Mouse (Mus musculus): Measurements from ENCODE around the gene Iqcm. TPM values are rescaled to one million over a fixed set of nuclear protein-coding genes. Genes with fewer than 3 reads are reported as not detected.
"Not testable (repeated sequence)": the region's sequence is repeated elsewhere in the genome, so short reads cannot be mapped to it uniquely, and the experiment has no call there.

The Iqcm gene
- polyA plus RNA-seq (2017; shearing (Covaris generic)): not detected

GRCm38 (mm10) chr8:75448394-75448793, at the start of gene Iqcm:
Iqcm (plus strand) TSS chr8:75448694.
- ATAC-seq: no peak

- no peak for ATAC-seq
Measured at GRCm38 (mm10) chr8:75406489-75406888, 42.0 kb upstream of the Iqcm start, which contains the start of gene Gm10358. Gm10358 (minus strand) TSS chr8:75406589.

- ATAC-seq: not testable (repeated sequence)
Measured at GRCm38 (mm10) chr8:75415696-75416095, 32.8 kb upstream of the Iqcm start.

- ATAC-seq: no peak
Measured at GRCm38 (mm10) chr8:75476756-75477155, 28.3 kb downstream of the Iqcm start.

GRCm38 (mm10) chr8:75489035-75489678, 40.7 kb downstream of the Iqcm start:
- ATAC-seq: no peak

- no peak for ATAC-seq
Measured at GRCm38 (mm10) chr8:75509299-75509698, 60.8 kb downstream of the Iqcm start.

- no peak for ATAC-seq
Measured at GRCm38 (mm10) chr8:75513786-75514185, 65.3 kb downstream of the Iqcm start.

- no peak for ATAC-seq
Measured at GRCm38 (mm10) chr8:75549284-75549683, 100.8 kb downstream of the Iqcm start.

- no peak for ATAC-seq
Measured at GRCm38 (mm10) chr8:75596281-75596680, 147.8 kb downstream of the Iqcm start.

- ATAC-seq: no peak
Measured at GRCm38 (mm10) chr8:75642958-75643357, 194.5 kb downstream of the Iqcm start.

- ATAC-seq: no peak
Measured at GRCm38 (mm10) chr8:75659287-75659686, 210.8 kb downstream of the Iqcm start.

- no peak for ATAC-seq
Measured at GRCm38 (mm10) chr8:75746561-75746960, 298.1 kb downstream of the Iqcm start.

GRCm38 (mm10) chr8:75755596-75755995, 307.1 kb downstream of the Iqcm start:
- no peak for ATAC-seq

GRCm38 (mm10) chr8:75828468-75829132, 380.1 kb downstream of the Iqcm start:
- ATAC-seq: no peak

GRCm38 (mm10) chr8:75835245-75835644, 386.8 kb downstream of the Iqcm start:
- ATAC-seq: no peak

- no peak for ATAC-seq
Measured at GRCm38 (mm10) chr8:75917603-75918344, 469.3 kb downstream of the Iqcm start.

GRCm38 (mm10) chr8:75949166-75949565, 500.7 kb downstream of the Iqcm start:
- ATAC-seq: no peak

- no peak for ATAC-seq
Measured at GRCm38 (mm10) chr8:75956016-75956415, 507.5 kb downstream of the Iqcm start.

GRCm38 (mm10) chr8:76018501-76018900, 570.0 kb downstream of the Iqcm start:
- ATAC-seq: no peak
